Mouse (Mus musculus): ENCODE measurements around the gene Zfp948. TPM values are rescaled to one million over a fixed set of nuclear protein-coding genes. Genes with fewer than 3 reads are reported as not detected.

Gene Zfp948
- 0.79 and 0.86 TPM in 2 replicates for polyA plus RNA-seq (2012; rRNA removed)

DNA sequence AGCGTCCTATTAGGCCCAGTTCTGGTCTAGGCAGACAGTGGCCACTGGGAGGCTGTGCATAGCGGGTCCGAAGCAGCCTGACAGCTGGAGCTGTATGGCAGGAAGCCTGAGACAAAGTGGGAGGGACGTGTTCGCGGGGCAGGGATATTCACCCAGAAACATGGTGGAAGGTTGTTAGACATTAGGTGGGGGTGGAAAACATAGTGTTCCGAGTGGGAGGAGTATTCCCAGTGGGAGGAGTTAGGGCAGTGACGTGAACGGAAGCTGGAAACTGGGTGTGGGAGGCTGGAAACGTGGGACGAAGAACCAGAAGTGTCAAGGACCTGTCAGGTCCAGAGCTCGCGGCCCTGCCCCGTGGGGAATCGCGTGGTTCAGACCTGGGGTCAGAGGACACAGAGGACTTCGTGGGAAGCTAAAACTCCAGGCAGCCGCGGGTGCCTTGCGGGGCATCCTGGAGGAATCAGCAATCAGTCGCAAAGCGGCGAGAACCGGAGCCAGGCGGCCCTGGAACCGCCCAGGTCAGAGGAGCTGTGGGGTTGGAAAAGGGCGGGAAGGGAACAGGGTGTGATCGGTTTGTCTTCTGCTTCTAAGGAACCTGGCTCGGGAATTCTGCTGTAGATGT, at the start of gene Zfp948:
Gene Zfp948 (plus strand): TSS at position 281 of the 622 bp plus-strand sequence.

DNA sequence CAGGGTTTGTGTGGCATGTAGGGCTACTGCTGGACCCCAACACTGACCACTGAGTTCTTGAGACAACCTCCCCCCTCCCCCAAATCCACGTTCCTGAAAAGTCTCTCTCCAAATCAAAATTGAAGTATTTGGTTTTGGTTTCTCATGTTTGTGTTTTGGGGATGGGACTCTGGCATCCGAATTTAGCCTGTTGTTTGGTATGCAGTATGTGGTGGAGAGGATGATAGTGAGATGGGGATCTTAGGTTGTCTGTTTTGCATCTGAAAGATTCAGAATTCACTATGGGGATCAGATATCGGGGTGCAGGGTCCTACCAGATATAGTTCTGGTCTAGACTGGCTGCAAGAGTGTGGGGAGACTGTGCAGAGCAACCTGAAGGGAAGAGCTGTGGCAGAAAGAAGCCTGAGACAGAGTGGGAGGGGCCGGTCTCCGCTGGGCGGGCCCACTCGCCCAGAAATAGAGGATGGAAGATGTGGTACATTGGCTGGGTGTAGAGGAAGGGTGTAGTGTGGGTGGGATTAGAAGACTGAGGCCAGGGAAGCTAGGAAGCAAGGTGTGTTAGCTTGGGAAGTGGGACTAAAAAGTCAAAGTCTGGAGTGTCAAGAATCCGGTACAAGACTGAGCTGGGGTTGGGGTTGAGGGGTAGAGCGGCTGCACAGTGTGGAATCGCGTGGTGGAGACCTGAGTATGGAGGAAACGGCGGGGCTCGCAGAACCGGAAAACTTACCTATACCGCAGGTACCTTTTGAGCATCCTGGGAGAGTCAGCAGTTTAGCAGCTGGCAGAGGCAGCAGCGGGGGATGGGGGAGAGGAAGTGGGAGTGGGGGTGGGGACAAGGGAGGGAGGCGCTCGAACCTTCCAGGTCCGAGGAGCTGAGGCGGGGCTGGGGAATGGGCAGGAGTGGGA, 31.5 kb upstream of the Zfp948 start, which contains the start of gene Zfp52:
Gene Zfp52 (plus strand): TSS at position 444 of the 906 bp plus-strand sequence.

Other genes starting within 250 kb of the Zfp948 start
- gene Zfp677, start 183.3 kb upstream of the Zfp948 start, polyA plus RNA-seq (2012; rRNA removed) = 0.08 and 0.20 TPM in 2 replicates
- gene Zfp54, start 143.8 kb upstream of the Zfp948 start, polyA plus RNA-seq (2012; rRNA removed) = 0.67 and 0.75 TPM in 2 replicates
- gene Zfp51, start 116.6 kb upstream of the Zfp948 start, polyA plus RNA-seq (2012; rRNA removed) = 0.33 and 0.44 TPM in 2 replicates
- gene Zfp53, start 78.0 kb upstream of the Zfp948 start, polyA plus RNA-seq (2012; rRNA removed) = 2.2 and 2.9 TPM in 2 replicates
- 0.83 and 0.88 TPM in 2 replicates for gene Zfp52, start 31.5 kb upstream of the Zfp948 start, polyA plus RNA-seq (2012; rRNA removed)
- gene Zfp983, start 83.6 kb downstream of the Zfp948 start, polyA plus RNA-seq (2012; rRNA removed) = 0.43 and 0.68 TPM in 2 replicates
- gene Gm10226, start 124.9 kb downstream of the Zfp948 start, polyA plus RNA-seq (2012; rRNA removed) = not detected in 2 replicates
- gene Zfp760, start 140.7 kb downstream of the Zfp948 start, polyA plus RNA-seq (2012; rRNA removed) = 0.58 TPM in 2 replicates
- 2.0 and 2.6 TPM in 2 replicates for gene Zfp229, start 163.8 kb downstream of the Zfp948 start, polyA plus RNA-seq (2012; rRNA removed)